Mouse (Mus musculus) thymus, adult 2 months (tissue): ENCODE measurements around the gene Sim2.

ENCODE experiments used
- CTCF ChIP-seq: fragments of 200-500 bp; IDR thresholded peaks from 2 replicates; pipeline ENCODE4 v1.5.1; 2012; ENCODE audit warnings: mild to moderate bottlenecking, control low read depth, low read length, moderate library complexity, borderline replicate concordance; ENCODE audit not compliant: control insufficient read depth, poor library complexity, insufficient read depth; ENCODE audit errors: extremely low read depth
- POLR2A ChIP-seq: fragments of 200-500 bp; IDR thresholded peaks from 2 replicates; pipeline ENCODE4 v1.6.1; 2012; ENCODE audit warnings: mild to moderate bottlenecking, low read length, control low read depth, moderate library complexity; ENCODE audit not compliant: control insufficient read depth, poor library complexity, insufficient read depth; ENCODE audit errors: extremely low read depth

GRCm38 (mm10) chr16:94079856-94080555 is 4.7 kb upstream of the Sim2 start:
- TF ChIP-seq POLR2A (no peak), CTCF (no peak)
